Mouse (Mus musculus) forebrain, embryonic 12.5 days (tissue): ENCODE data around the gene Sept6. TPM values are rescaled to one million over a fixed set of nuclear protein-coding genes. Genes with fewer than 3 reads are reported as not detected.

Experiments used
- ATAC-seq: fragments of 200-750 bp; cut with Nextera tagmentation; 2 replicates; pipeline ENCODE4 v1.8.0; 2017; ENCODE audit warnings: moderate TSS enrichment; ENCODE audit not compliant: low FRiP score
- H3K27ac ChIP-seq: fragments of 300-500 bp; sonication (generic); 2 replicates; pipeline ENCODE4 v1.5.1; 2016; ENCODE audit warnings: mild to moderate bottlenecking
- H3K27me3 ChIP-seq: fragments of 300-500 bp; sonication (generic); 2 replicates; pipeline ENCODE4 v1.6.1; 2016; ENCODE audit warnings: mild to moderate bottlenecking
- H3K36me3 ChIP-seq: fragments of 300-500 bp; sonication (generic); replicated peaks from 2 replicates; pipeline ENCODE4 v1.6.1; 2016; ENCODE audit warnings: mild to moderate bottlenecking
- H3K4me1 ChIP-seq: fragments of 300-500 bp; sonication (generic); 2 replicates; pipeline ENCODE4 v1.6.1; 2016
- H3K4me2 ChIP-seq: fragments of 300-500 bp; sonication (generic); 2 replicates; pipeline ENCODE4 v1.6.1; 2016; ENCODE audit warnings: mild to moderate bottlenecking, moderate library complexity
- H3K4me3 ChIP-seq: fragments of 300-500 bp; sonication (generic); replicated peaks from 2 replicates; pipeline ENCODE4 v1.5.1; 2016; ENCODE audit warnings: mild to moderate bottlenecking
- H3K9ac ChIP-seq: fragments of 300-500 bp; sonication (generic); 2 replicates; pipeline ENCODE4 v1.6.1; 2016; ENCODE audit warnings: mild to moderate bottlenecking
- H3K9me3 ChIP-seq: fragments of 300-500 bp; sonication (generic); 2 replicates; pipeline ENCODE4 v1.6.1; 2016
- WGBS: fragments of 180-500 bp; shearing (Covaris S2); methylation state at CpG from one replicate; pipeline ENCODE4 v1.1.7; 2016; 5-methylcytosine and 5-hydroxymethylcytosine counted together
- polyA plus RNA-seq: library from polyadenylated mRNA; unstranded; fragments of >200 nt; fragmentation: Nextera tagmentation; extraction: Ambion mirVana; gene quantifications from 2 replicates; pipeline ENCODE4 v1.2.1, GENCODE M21; 2016

Gene Sept6
- 45.8 and 48.9 TPM in 2 replicates for polyA plus RNA-seq

GRCm38 (mm10) chrX:36991694-36992093 is at the start of gene Sept6:
TSS of gene Sept6 (minus strand) at chrX:36991794.
- Histone ChIP-seq H3K9me3 (no peaks in the 10 kb centered on the region), H3K4me3 (no peak within 1 kb of the TSS), H3K27ac (no peak within 1 kb of the TSS), H3K27me3 (no peaks in the 10 kb centered on the region), H3K4me2 (no peak within 1 kb of the TSS), H3K9ac (no peak within 1 kb of the TSS), H3K36me3 (no peaks in the 10 kb centered on the region), H3K4me1 (0 out of 2 replicates have a peak, but pooled peaks cover 3% of the 10 kb centered on the region)
- no peak for ATAC-seq
- 82% methylated on average over 2 of the region's 2 CpGs for WGBS

- Histone ChIP-seq H3K27ac (no peak overlapping the region), H3K9ac (no peak overlapping the region), H3K36me3 (no peaks in the 10 kb centered on the region), H3K4me2 (no peak overlapping the region), H3K9me3 (no peaks in the 10 kb centered on the region), H3K27me3 (no peaks in the 10 kb centered on the region), H3K4me1 (no peaks in the 10 kb centered on the region), H3K4me3 (no peak overlapping the region)
- 70% methylated on average over 3 of the region's 3 CpGs for WGBS
- ATAC-seq, result no peak
Measured at GRCm38 (mm10) chrX:37028378-37028777, 36.8 kb upstream of the Sept6 start.

- Histone ChIP-seq H3K27ac (no peak overlapping the region), H3K4me1 (no peaks in the 10 kb centered on the region), H3K9ac (no peak overlapping the region), H3K4me3 (no peak overlapping the region), H3K36me3 (no peaks in the 10 kb centered on the region), H3K9me3 (no peaks in the 10 kb centered on the region), H3K4me2 (no peak overlapping the region), H3K27me3 (no peaks in the 10 kb centered on the region)
- no peak for ATAC-seq
- WGBS, result 82% methylated on average over 10 of the region's 10 CpGs
Measured at GRCm38 (mm10) chrX:37023652-37024309, 32.2 kb upstream of the Sept6 start.

GRCm38 (mm10) chrX:37022690-37023089 is 31.1 kb upstream of the Sept6 start:
- Histone ChIP-seq H3K4me3 (no peak overlapping the region), H3K36me3 (no peaks in the 10 kb centered on the region), H3K27ac (no peak overlapping the region), H3K4me2 (no peak overlapping the region), H3K27me3 (no peaks in the 10 kb centered on the region), H3K9ac (no peak overlapping the region), H3K4me1 (no peaks in the 10 kb centered on the region), H3K9me3 (no peaks in the 10 kb centered on the region)
- no peak for ATAC-seq
- 17% methylated on average over 3 of the region's 3 CpGs for WGBS

GRCm38 (mm10) chrX:37019045-37019444 is 27.5 kb upstream of the Sept6 start:
- H3K4me2 ChIP-seq, result no peak overlapping the region
- no peaks in the 10 kb centered on the region for H3K36me3 ChIP-seq
- no peak overlapping the region for H3K9ac ChIP-seq
- 56% methylated on average over 3 of the region's 3 CpGs for WGBS
- H3K9me3 ChIP-seq, result no peaks in the 10 kb centered on the region
- ATAC-seq, result no peak
- no peaks in the 10 kb centered on the region for H3K4me1 ChIP-seq
- no peak overlapping the region for H3K4me3 ChIP-seq
- H3K27ac ChIP-seq, result no peak overlapping the region
- no peaks in the 10 kb centered on the region for H3K27me3 ChIP-seq

GRCm38 (mm10) chrX:37018150-37018654 is 26.6 kb upstream of the Sept6 start:
- ATAC-seq, result no peak
- no peaks in the 10 kb centered on the region for H3K27me3 ChIP-seq
- no peak overlapping the region for H3K4me2 ChIP-seq
- H3K4me1 ChIP-seq, result no peaks in the 10 kb centered on the region
- no peak overlapping the region for H3K9ac ChIP-seq
- H3K9me3 ChIP-seq, result no peaks in the 10 kb centered on the region
- no peak overlapping the region for H3K27ac ChIP-seq
- H3K4me3 ChIP-seq, result no peak overlapping the region
- no peaks in the 10 kb centered on the region for H3K36me3 ChIP-seq
- 90% methylated on average over 9 of the region's 9 CpGs for WGBS

GRCm38 (mm10) chrX:37013870-37014269 is 22.3 kb upstream of the Sept6 start:
- no peak for ATAC-seq
- H3K27ac ChIP-seq, result no peak overlapping the region
- H3K4me3 ChIP-seq, result no peak overlapping the region
- no peaks in the 10 kb centered on the region for H3K27me3 ChIP-seq
- H3K9ac ChIP-seq, result no peak overlapping the region
- no peaks in the 10 kb centered on the region for H3K36me3 ChIP-seq
- 83% methylated on average over 5 of the region's 5 CpGs for WGBS
- no peaks in the 10 kb centered on the region for H3K4me1 ChIP-seq
- no peak overlapping the region for H3K4me2 ChIP-seq
- H3K9me3 ChIP-seq, result no peaks in the 10 kb centered on the region

GRCm38 (mm10) chrX:36991039-36991438 is 555 bp downstream of the Sept6 start:
- WGBS, result 80% methylated on average over 4 of the region's 4 CpGs
- Histone ChIP-seq H3K27me3 (no peaks in the 10 kb centered on the region), H3K4me2 (no peak overlapping the region), H3K36me3 (no peaks in the 10 kb centered on the region), H3K4me1 (0 out of 2 replicates have a peak, but pooled peaks cover 3% of the 10 kb centered on the region), H3K4me3 (no peak overlapping the region), H3K9ac (no peak overlapping the region), H3K27ac (no peak overlapping the region), H3K9me3 (no peaks in the 10 kb centered on the region)
- ATAC-seq, result no peak

GRCm38 (mm10) chrX:36989752-36990404 is 1.7 kb downstream of the Sept6 start:
- H3K4me2 ChIP-seq, result peak overlapping the region; percentile 65
- peak; percentile 27 for ATAC-seq
- H3K9me3 ChIP-seq, result no peaks in the 10 kb centered on the region
- peak overlapping the region; percentile 57 for H3K4me3 ChIP-seq
- H3K27me3 ChIP-seq, result no peaks in the 10 kb centered on the region
- WGBS, result 15% methylated on average over 7 of the region's 11 CpGs
- H3K27ac ChIP-seq, result peak overlapping the region; percentile 78; the same call in 1 of the 2 replicates
- 0 out of 2 replicates have a peak, but pooled peaks cover 3% of the 10 kb centered on the region for H3K4me1 ChIP-seq
- peak overlapping the region; percentile 63 for H3K9ac ChIP-seq
- no peaks in the 10 kb centered on the region for H3K36me3 ChIP-seq

GRCm38 (mm10) chrX:36989234-36989751 is 2.3 kb downstream of the Sept6 start:
- peak overlapping the region; percentile 57 for H3K4me3 ChIP-seq
- 0 out of 2 replicates have a peak, but pooled peaks cover 3% of the 10 kb centered on the region for H3K4me1 ChIP-seq
- ATAC-seq, result peak; percentile 90
- 21% methylated on average over 18 of the region's 29 CpGs for WGBS
- H3K9me3 ChIP-seq, result no peaks in the 10 kb centered on the region
- no peaks in the 10 kb centered on the region for H3K36me3 ChIP-seq
- H3K27me3 ChIP-seq, result no peaks in the 10 kb centered on the region
- peak overlapping the region; percentile 78 for H3K27ac ChIP-seq
- H3K4me2 ChIP-seq, result peak overlapping the region; percentile 65
- peak overlapping the region; percentile 63 for H3K9ac ChIP-seq

- H3K4me2 ChIP-seq, result peak overlapping the region; percentile 65
- ATAC-seq, result peak; percentile 72
- H3K9me3 ChIP-seq, result no peaks in the 10 kb centered on the region
- 16% methylated on average over 16 of the region's 23 CpGs for WGBS
- peak overlapping the region; percentile 63 for H3K9ac ChIP-seq
- H3K36me3 ChIP-seq, result no peaks in the 10 kb centered on the region
- peak overlapping the region; percentile 57 for H3K4me3 ChIP-seq
- no peaks in the 10 kb centered on the region for H3K27me3 ChIP-seq
- H3K4me1 ChIP-seq, result peaks cover 7% of the 10 kb centered on the region
- H3K27ac ChIP-seq, result peak overlapping the region; percentile 78
Measured at GRCm38 (mm10) chrX:36988754-36989153, 2.8 kb downstream of the Sept6 start.

- H3K4me1 ChIP-seq, result peaks cover 7% of the 10 kb centered on the region
- no peaks in the 10 kb centered on the region for H3K36me3 ChIP-seq
- no peaks in the 10 kb centered on the region for H3K27me3 ChIP-seq
- no peak overlapping the region for H3K9ac ChIP-seq
- no peak for ATAC-seq
- WGBS, result 78% methylated on average over 4 of the region's 4 CpGs
- H3K9me3 ChIP-seq, result no peaks in the 10 kb centered on the region
- no peak overlapping the region for H3K27ac ChIP-seq
- H3K4me3 ChIP-seq, result peak overlapping the region; percentile 57
- H3K4me2 ChIP-seq, result peak overlapping the region; percentile 65
Measured at GRCm38 (mm10) chrX:36987851-36988250, 3.7 kb downstream of the Sept6 start.
